Mouse (Mus musculus): Measurements from ENCODE around the gene Mrap.
A peak's percentile ranks its signal among the peaks of the same experiment; 100 is the strongest.

Gene Mrap

GRCm38 (mm10) chr16:90738092-90738956 lies at the start of gene Mrap:
TSS of gene Mrap (plus strand) at chr16:90738207.
- DNase-seq (ENCODE audit: low read depth, low spot score), result no peak

DNA sequence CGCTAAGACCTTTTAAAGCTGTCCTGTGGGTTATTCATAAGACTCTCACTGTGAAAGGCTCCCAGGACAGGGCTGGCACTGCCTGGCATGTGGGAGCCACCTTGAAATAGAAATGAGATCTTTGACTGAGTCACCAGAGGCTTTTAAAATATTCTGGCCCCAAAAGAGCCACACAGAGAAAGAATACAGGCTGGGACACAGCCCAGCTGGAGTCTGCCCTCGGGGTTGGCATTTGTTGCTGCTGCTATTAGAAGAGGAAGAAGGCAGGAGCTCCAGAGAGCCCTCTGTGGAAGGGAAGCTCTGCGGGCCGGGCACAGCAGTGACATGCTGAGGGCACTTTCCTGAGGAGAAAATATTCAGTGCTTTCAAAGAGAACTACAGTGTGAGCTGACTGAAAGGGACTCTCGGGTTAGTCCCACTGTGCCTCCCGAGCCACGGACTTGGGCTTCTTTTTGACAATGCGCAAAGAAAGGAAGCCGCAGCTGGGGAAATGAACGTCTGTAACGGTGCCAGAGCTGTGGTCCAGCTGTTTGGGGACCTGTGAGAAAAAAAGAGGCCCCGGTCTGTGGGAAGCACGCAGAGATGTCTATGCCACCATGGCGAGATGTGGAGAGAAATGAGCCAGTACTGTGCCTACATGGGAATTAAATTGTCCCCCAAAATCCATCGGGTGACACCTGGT lies 45.2 kb upstream of the Mrap start:
- DNase-seq (ENCODE audit: low read depth, low spot score), result no peak

GRCm38 (mm10) chr16:90693625-90694024 lies 44.4 kb upstream of the Mrap start:
- no peak for DNase-seq (ENCODE audit: low read depth, low spot score)

- peak; percentile 71 for DNase-seq (ENCODE audit: low read depth, low spot score)
Measured at GRCm38 (mm10) chr16:90694719-90695118, 43.3 kb upstream of the Mrap start.

GRCm38 (mm10) chr16:90695121-90695520 lies 42.9 kb upstream of the Mrap start:
- DNase-seq (ENCODE audit: low read depth, low spot score), result no peak

DNA sequence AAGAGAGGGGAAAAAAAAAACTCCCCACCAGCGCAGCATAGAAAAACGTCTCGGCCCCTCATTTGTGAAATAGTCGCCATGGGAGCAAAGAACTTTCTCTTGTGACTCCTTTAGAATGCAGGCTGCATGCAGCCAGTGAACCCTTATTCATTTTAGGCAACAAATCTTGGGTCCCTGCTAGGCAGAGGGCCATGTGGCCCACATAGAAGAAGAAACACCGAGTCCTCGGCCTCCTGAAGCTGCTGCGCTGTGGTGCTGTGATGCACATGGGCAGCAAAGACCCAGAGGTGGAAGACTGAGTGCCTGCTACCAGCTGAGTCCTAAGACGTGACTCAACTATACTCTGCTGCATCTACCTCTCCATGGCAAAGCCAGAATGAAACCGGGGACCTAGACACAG lies 41.7 kb upstream of the Mrap start:
- DNase-seq (ENCODE audit: low read depth, low spot score), result no peak

- DNase-seq (ENCODE audit: low read depth, low spot score), result no peak
Measured at GRCm38 (mm10) chr16:90699390-90699789, 38.6 kb upstream of the Mrap start.

GRCm38 (mm10) chr16:90701541-90701940 lies 36.5 kb upstream of the Mrap start:
- DNase-seq (ENCODE audit: low read depth, low spot score), result no peak

GRCm38 (mm10) chr16:90703646-90704045 lies 34.4 kb upstream of the Mrap start:
- no peak for DNase-seq (ENCODE audit: low read depth, low spot score)

GRCm38 (mm10) chr16:90704161-90704825 lies 33.7 kb upstream of the Mrap start:
- no peak for DNase-seq (ENCODE audit: low read depth, low spot score)

- DNase-seq (ENCODE audit: low read depth, low spot score), result no peak
Measured at GRCm38 (mm10) chr16:90706279-90706678, 31.7 kb upstream of the Mrap start.

DNA sequence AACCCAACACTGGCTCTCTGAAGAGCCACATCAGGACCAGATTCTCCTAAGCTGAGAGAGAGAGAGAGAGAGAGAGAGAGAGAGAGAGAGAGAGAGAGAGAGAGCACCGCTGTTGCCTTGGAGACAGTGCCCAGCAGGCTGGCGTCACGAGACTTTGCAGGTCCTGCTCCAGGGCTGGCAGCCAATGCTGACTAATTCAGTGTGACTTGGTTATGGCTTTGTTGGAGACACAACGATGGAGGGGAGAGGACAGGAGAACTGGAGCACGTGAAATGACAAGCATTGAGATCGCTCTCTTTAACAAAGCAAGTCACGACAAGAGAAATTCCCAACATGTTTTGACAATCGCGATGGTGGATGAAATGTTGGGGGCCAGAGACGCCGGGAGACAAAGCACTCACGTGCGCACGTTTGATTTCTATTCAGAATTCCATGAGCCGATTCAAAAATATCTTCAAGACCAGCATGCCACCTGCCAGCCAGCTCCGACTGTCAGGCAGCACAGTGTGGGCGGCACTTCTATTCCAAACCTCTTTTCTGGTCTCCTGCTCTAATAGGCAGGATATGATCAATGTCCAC lies 28.2 kb upstream of the Mrap start:
- no peak for DNase-seq (ENCODE audit: low read depth, low spot score)

DNA sequence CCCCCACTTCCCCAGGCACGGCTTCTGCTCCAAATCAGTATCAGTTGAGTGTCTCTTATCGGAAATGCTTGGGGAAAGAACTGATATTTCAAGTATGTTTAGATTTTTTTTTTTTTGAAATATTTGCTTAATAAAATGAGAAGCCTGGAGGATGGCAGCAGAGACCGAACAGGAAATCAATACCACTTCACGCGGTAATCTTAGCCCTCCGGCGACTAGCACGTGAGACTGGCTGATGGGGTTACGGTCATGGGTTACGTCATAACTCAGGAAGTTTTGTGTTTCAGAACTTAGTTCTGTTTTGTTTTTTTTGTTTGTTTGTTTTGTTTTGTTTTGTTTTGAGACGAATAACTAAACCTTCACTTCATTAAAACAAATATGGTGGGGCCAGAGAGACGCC lies 27.7 kb upstream of the Mrap start:
- no peak for DNase-seq (ENCODE audit: low read depth, low spot score)

- no peak for DNase-seq (ENCODE audit: low read depth, low spot score)
Measured at GRCm38 (mm10) chr16:90724051-90724450, 14.0 kb upstream of the Mrap start.

GRCm38 (mm10) chr16:90726600-90727227 lies 11.3 kb upstream of the Mrap start:
- peak; percentile 19 for DNase-seq (ENCODE audit: low read depth, low spot score)

DNA sequence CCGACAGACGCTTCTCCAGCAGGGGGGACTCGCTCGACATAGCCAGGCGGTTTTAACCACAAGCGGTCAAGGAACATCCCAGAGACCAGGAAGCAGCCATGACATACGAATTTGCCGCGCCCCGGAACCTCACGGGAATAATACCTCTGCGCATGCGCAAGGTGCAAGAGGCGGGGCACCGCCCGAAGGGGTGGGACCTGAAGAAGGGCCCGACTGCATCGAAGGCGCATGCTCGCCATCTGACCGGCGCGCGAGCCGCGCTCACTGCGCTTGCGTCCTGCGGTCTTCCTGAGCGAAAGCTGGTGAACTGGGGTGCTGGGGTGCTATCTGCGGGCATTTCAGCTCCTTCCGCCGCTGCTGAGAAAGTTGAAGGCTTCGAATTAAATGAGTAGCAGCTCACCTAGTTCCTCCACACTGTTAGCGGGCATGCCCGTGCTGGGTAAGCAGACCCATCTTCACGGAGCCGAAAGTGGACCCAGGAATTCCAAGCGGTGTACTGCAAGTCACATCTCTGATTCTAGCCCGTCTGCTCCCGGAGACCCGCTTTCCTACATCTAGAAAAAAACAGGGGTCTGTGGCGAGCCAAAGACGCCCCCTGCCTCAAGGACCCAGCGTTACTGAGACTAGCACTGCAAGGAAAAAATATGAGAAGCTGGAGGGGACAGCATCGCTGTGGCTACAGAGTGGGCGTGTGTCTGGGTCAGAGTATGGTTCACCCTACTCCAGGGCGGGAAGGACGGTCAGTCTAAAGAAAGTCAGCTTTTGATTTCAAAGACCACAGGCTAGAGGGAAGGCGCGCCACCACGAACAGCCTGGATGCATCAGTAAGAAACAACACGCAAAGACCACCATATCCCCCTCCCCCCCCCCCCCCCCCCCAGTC lies 10.5 kb upstream of the Mrap start, which contains the start of gene Mis18a:
Mis18a (minus strand) TSS at position 172 of the 883 bp plus-strand sequence.
- DNase-seq (ENCODE audit: low read depth, low spot score), result peak; percentile 95

DNA sequence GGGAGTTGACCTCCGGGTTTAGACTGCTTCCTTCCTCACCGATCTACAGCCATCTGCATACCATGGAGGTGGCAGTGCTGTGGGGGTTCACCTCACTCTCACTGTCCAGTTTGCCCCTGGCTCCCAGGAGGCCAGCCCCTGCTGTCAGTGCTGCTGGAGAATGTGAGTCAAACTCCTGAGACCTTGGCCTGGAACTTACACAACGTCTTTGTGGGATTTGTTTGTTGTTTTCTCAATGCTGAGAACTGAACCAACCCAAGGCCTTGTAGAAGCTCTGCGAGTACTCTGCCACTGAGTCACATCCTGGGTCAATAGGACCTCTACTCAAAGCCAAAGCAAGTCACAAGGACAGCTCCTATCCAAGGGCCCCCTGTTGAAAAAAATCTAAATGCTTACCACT lies 2.4 kb upstream of the Mrap start:
- DNase-seq (ENCODE audit: low read depth, low spot score), result no peak

GRCm38 (mm10) chr16:90736672-90737270 lies 1.2 kb upstream of the Mrap start:
- no peak for DNase-seq (ENCODE audit: low read depth, low spot score)

DNA sequence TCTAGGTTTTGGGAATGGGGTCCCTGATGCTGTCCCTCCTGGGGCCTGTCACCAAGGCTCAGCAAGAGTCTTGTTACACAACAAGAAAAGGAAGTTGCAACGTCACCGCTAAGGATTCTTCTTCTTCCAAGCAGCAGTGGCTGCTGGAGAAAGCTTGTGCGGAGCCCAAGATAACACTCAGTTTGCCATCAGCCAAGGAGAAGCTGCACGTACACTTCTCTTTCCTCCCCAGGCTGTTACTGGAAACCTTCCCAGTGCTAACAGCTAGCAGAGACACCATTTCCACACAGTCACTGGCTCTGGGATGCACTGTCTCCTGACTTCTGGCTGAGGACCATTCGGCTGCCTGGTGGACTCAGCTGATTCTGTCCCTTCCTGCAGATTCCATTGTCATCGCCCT lies 9.1 kb downstream of the Mrap start:
- no peak for DNase-seq (ENCODE audit: low read depth, low spot score)

- no peak for DNase-seq (ENCODE audit: low read depth, low spot score)
Measured at GRCm38 (mm10) chr16:90748169-90748568, 10.2 kb downstream of the Mrap start.

Measured in c-Kit-negative CD71-positive TER-119-positive erythroid progenitor cells, embryonic 14.5 days (primary cell).